Mouse (Mus musculus) pancreas, adult 10 weeks (tissue): Measurements from ENCODE around the gene Gm6460. TPM values are rescaled to one million over a fixed set of nuclear protein-coding genes. Genes with fewer than 3 reads are reported as not detected.

Experiments
- polyA plus RNA-seq: library from polyadenylated mRNA; stranded (reverse); fragments of 350-450 nt; fragmentation: Illumina TruSeq; extraction: RNeasy Lipid Tissue Mini Kit (QIAGEN cat#74804); gene quantifications from one replicate; pipeline ENCODE4 v1.2.3, GENCODE M21; 2015; ENCODE audit warnings: low read depth, low replicate concordance; ENCODE audit not compliant: insufficient read depth

Gene Gm6460
- polyA plus RNA-seq: not detected

DNA sequence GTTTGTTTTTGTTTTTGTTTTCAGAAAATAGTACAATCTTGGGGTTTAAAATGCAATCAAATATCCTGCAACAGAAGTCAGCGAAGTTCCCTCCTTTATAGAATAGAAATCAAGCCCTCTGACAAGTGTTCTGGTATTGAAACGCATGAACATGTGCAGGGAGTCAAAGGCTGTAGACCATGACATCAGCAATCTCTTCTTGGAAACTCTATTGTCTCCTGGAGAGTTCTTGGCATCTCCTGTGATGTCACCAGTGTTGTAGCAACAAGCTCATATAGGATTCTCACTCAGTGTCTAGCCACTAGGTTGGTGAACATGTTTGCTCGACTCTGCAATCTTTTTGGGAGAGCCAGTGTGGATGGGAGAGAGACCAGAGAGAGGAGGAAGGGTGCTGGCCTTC is at the start of gene Gm6460:
Gene Gm6460 (plus strand): TSS at position 301 of the 400 bp plus-strand sequence.

Other genes starting within 250 kb of the Gm6460 start
- gene Gm8897, start 178.5 kb upstream of the Gm6460 start, polyA plus RNA-seq: not detected
- gene Gm8906, start 92.2 kb upstream of the Gm6460 start, polyA plus RNA-seq: not detected
- not detected for gene Gm8922, start 87.0 kb downstream of the Gm6460 start, polyA plus RNA-seq
- not detected for gene Gm8926, start 175.6 kb downstream of the Gm6460 start, polyA plus RNA-seq